Comparison of ENCODE assay signal across 21 mouse cellular contexts in the genomic region with DNA sequence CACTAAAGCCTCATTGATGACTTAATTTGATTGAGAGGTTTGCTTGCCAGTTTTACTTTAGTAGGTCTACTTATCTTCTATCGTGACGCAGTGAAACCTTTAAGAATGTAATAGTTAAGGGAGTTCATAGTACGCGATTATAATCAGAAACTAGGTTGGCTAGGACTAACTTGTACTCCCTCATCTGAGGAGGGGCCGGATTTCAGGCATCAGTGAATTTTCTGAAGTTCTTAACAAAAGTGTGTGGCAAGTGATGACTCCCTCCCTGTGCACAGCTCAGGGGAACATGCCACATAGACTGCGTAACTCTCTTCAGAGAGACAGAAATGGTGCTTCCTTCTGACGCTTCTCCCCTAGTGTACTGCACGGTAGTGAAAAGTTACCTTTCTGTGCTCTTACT.
"Had no signal": no experiment of that assay in that cellular context is flagged by ENCODE, and none has a peak within 500 bp of the region (broad histone marks: within the 10 kb centered on the region; RNA-seq: fewer than 3 reads in every experiment).

No protein-coding gene starts in this region.

- H3K36me3 ChIP-seq: intestine, embryonic 15.5 days had no signal

- DNase-seq: forebrain, postnatal 0 days; gastrocnemius, adult 2 months; gastrocnemius, postnatal 10 days; gastrocnemius, postnatal 25 days; heart, adult 2 months; heart, postnatal 4 days; liver; liver, embryonic 13.5 days had no signal

- H3K27me3 ChIP-seq: heart, embryonic 13.5 days; heart, embryonic 15.5 days; hindbrain, embryonic 12.5 days; intestine, embryonic 15.5 days; kidney, embryonic 15.5 days; limb, embryonic 12.5 days; liver, embryonic 13.5 days had no signal

- H3K4me3 ChIP-seq: gastrocnemius, adult 2 months; heart, adult 2 months; heart, embryonic 13.5 days; heart, embryonic 15.5 days; hindbrain, embryonic 10.5 days; hindbrain, embryonic 12.5 days; intestine, embryonic 15.5 days; kidney, embryonic 15.5 days; layer of hippocampus, adult 2 months; left cerebral cortex, adult 2 months; limb, embryonic 10.5 days; limb, embryonic 12.5 days; liver, embryonic 13.5 days had no signal

- H3K4me2 ChIP-seq: heart, embryonic 11.5 days; heart, embryonic 13.5 days; heart, embryonic 15.5 days; hindbrain, embryonic 12.5 days; hindbrain, embryonic 14.5 days; intestine, embryonic 15.5 days; kidney, embryonic 15.5 days; limb, embryonic 12.5 days; liver, embryonic 11.5 days; liver, embryonic 13.5 days had no signal
